Mouse (Mus musculus): ENCODE data around the gene Pigp.

Gene Pigp

DNA sequence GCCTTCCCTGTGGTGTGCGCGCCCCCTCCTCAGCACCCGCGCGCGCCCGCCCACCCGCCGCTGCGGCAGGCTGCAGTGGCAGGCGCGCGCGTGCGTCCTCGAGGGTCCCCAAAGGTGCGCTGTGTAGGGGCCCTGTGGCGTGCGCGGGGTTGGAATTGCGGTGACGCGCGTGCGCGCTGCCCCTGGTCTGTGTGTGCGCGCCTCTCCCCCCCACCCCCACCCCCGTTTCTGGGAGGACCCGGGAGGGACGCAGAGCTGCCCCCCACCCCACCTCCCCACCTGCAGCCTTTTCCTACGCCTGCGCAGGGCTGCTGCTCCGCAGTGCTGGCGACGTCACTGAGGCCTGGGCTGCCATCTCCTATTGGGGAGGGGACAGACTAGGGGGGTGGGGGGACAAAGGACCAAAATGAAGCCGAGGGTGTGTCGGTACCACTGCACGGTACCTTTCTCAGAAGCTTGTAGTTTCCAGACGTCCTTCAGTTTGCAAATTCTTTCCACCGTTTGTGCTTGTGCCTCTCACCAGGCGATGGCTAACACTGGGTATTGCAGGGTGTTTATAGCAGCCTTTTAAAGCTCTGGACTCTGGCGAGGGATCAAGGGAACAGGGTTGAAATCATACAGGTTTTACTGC is at the start of gene Pigp:
Gene Pigp (minus strand): TSS at position 542 of the 631 bp plus-strand sequence.
- in situ Hi-C loops (cut with MboI; ENCODE audit: low sequenced_read_pairs): no loop called here

DNA sequence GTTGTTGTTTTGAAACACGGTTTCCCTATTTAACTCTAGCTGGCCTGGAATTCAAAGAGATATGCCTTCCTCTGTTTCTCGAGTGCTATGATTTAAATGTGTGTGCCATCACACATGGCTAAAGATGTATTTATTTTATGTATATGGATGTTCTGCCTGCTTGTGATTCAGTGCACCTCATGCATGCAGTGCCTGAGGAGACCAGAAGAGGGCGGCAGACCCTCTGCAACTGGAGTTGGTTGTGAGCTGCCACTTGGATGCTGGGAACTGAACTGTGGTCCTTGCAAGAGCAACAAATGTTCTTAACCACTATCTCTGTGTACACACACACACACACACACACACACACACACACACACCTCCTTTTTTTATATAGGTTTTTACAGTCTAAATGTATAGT is 48.9 kb upstream of the Pigp start:
- in situ Hi-C loops (cut with MboI; ENCODE audit: low sequenced_read_pairs): no loop called here

DNA sequence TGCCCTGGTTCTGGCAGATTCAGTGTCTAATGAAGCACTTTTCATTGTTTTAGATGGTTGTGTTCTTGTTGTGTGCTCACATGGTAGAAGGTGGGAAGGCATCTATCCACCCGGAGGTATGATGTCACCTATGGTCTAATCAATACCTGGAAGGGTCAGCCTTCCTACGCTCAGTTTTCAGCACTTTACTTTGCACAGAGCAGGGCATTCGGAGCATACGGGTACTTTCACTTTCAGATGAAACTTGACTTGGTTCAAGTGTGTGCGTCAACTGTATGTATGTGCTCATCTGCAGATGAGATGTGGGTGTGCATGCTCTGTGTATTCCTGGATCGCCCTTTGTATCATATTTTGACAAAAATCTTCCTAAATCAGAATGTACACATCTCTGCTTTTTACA is 42.5 kb upstream of the Pigp start:
- in situ Hi-C loops (cut with MboI; ENCODE audit: low sequenced_read_pairs): no loop called here

- in situ Hi-C loops (cut with MboI; ENCODE audit: low sequenced_read_pairs): no loop called here
These were observed 41.1 kb upstream of the Pigp start for GRCm38 (mm10) chr16:94412760-94413159.

DNA sequence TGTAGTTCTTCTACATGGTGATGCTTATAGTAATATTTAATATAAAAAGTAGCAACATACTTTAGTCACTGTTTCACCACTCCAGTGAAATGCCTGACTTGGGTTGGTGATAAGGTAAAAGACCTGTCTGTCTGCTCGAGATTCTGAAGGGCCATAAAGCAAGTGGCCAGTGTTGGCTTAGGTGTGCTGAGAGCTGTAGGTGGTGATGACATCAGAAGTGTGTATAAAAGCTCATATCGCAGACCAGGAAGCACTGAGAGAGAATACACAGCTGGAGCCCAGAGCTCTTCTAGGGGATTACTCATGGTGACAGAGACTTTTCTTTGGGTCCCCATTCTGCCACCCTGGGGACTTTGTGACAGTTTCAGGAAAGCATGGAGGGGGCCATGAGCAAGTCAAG is 40.6 kb upstream of the Pigp start:
- in situ Hi-C loops (cut with MboI; ENCODE audit: low sequenced_read_pairs): no loop called here

GRCm38 (mm10) chr16:94411287-94411686 is 39.6 kb upstream of the Pigp start:
- in situ Hi-C loops (cut with MboI; ENCODE audit: low sequenced_read_pairs): no loop called here

DNA sequence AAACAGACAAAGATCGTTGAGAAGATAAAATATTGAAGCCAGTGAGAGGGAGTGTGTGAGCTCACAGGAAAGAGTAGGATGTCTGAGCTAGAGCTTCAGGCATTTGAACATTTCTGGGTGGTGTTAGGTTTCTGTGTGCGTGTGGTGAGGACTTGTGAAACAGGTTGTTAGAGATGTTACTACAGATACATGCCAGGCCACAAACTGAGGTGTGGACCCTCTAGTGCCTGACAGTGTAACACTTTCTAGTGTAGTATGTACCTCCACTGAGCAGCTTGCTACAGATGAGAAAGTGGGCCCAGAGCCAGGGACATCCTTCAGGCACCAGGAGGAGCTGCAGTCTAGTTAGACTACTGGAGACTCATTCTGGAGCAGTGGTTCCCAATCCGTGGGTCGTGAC is 30.5 kb upstream of the Pigp start:
- in situ Hi-C loops (cut with MboI; ENCODE audit: low sequenced_read_pairs): no loop called here

DNA sequence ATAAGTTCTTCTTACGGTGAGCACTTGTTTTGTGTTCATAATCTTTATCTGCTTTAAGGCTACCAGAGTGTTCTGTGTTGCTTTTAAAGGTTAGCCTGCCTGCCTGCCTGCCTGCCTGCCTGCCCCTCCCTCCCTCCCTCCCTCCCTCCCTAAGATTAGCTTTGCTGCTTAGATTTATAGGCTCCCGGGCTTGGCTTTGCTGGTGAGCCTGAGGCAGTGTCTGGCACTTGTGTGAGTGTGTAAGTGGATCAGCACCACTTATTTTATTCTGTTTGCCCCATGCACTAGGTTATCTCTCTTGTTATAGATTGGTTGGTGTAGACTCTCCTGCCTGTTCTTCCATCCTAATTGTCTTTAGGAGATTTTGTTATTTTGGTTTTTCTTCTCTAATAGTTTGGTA is 30.0 kb upstream of the Pigp start:
- in situ Hi-C loops (cut with MboI; ENCODE audit: low sequenced_read_pairs): no loop called here

GRCm38 (mm10) chr16:94399141-94399540 is 27.5 kb upstream of the Pigp start:
- in situ Hi-C loops (cut with MboI; ENCODE audit: low sequenced_read_pairs): no loop called here

DNA sequence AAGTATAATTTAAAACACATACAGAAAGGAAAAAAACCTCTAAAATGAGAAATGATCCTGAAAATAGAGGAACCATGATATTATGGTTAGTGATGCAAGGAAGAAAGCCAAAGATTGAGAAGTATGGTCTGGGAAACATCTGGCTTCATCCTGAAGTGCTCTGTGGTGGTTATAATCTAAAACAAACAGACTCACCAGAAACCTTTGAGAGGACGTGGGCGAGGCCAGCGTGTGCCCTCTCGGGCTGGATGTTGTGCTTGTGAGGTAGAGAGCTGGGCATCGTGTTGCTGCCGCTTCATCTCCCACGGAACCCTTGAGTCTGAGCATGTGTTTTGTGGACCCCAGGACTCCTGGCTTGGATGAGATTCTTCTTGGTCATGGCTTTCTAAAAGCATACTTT is 25.0 kb upstream of the Pigp start:
- in situ Hi-C loops (cut with MboI; ENCODE audit: low sequenced_read_pairs): no loop called here

DNA sequence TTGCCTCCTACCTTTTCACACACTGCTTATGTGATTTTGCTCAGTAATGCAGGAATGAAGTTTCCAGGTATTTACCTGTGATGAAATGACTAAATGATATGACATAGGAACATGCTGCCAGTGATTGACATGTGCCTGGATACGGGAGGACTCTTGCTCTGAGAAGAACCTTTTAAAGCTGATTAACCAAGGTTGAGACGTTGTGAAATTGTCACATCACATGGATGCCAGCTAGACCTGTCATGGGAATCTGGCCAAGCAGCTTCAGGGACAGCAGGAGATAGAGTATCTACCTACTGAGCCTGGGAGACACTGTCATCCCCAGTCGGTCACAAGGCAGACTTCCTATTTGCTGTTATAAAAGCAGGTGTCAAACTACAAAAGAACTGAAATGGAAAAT is 23.4 kb upstream of the Pigp start:
- in situ Hi-C loops (cut with MboI; ENCODE audit: low sequenced_read_pairs): no loop called here

DNA sequence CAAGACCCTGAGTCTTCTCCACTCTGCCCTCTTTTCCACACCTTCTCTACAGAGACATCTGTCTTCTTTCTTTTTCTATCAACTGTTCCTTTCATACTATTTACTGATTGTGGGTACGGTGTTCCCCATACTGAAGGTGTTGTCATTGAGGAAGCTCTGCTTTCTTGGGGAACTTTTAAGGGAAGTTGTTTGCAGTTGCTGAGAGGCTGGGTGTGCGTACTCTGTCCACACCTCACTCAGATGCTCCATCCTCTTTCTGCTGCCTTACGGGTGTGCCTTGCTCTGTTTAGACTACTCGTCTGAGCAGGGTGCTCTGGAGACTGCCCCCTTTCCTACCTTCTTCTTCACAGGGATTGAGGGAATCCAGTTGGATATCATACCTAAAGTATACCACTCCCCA is 20.7 kb upstream of the Pigp start:
- in situ Hi-C loops (cut with MboI; ENCODE audit: low sequenced_read_pairs): no loop called here

- in situ Hi-C loops (cut with MboI; ENCODE audit: low sequenced_read_pairs): no loop called here
These were observed 16.0 kb upstream of the Pigp start for GRCm38 (mm10) chr16:94387690-94388089.

DNA sequence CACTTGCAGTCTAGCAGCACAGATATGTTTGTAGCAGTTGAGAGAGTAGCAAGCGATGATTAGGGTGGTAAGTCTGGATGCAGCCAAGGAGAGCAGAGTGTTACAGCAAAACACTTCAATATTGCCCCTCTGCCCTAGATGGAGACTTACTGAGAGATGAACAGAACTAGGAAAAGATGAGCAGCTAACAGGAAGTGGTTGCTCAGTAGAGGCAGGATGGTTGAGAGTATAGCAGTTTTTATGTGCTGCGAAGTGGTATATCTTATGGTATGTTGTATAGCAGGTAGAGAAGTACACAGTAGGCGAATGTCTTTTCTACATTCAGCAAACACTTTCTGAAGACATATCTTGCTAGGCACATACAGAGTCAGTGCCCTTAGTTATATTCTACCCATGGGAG is 11.6 kb upstream of the Pigp start:
- in situ Hi-C loops (cut with MboI; ENCODE audit: low sequenced_read_pairs): no loop called here

- in situ Hi-C loops (cut with MboI; ENCODE audit: low sequenced_read_pairs): no loop called here
These were observed 7.7 kb upstream of the Pigp start for GRCm38 (mm10) chr16:94379386-94379785.

DNA sequence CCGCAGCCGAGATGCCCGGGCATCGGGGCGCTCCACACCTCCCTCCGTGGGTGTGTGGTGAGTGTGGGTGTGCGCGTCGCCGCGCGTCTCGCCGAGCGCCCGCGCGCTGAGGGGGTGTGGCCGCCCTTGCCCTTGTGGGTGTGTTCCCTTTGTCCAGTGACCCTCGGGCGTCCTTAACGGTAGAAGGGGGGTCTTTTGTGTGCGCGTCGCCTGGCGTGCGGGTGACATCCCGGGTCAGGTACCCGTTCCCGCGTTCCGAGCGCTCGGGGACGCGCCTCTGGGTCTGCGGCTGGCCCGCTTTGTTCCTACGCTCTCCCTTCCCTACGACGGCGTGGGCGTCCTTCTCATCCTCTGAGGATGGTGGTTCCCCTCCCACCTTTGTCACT is 734 bp downstream of the Pigp start:
- in situ Hi-C loops (cut with MboI; ENCODE audit: low sequenced_read_pairs): no loop called here

DNA sequence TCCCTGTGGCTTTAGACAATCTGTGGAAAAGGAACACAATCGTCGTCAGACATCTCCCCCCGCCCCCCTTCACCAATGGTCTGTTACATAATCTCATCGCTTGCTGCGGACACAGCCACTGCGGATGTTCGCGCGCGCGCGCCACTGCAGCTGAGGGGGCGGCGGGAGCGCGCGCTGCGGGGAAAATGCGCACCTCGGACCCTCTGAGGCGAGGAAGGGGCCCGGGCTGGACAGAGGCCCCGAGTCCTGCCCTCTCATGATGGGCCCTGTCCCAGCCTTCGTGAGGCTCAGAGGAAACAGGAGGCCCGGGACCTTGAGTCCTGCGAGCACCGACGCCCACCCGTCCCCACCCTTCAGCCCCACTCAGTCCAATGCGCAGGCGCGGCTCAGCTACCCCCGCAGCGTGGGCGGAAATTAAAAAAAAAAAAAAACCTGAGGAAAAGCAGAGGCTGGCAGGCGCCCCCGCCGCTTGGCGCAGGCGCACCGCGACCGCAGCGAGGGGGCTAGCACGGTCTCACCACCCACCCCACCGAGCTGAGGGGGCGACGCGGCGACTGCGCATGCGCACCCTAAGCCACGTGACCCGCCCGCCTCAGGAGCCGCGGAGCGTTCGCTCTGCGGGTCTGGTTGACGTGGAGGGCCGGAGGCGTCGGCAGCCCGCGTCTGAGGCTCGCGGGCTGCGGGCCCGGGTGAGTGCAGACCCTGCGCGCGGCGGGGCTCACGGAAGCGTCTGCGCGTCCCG is 1.3 kb downstream of the Pigp start, which contains the start of gene Ttc3:
Gene Ttc3 (plus strand): TSS at position 446 of the 742 bp plus-strand sequence.
- in situ Hi-C loops (cut with MboI; ENCODE audit: low sequenced_read_pairs): no loop called here

- in situ Hi-C loops (cut with MboI; ENCODE audit: low sequenced_read_pairs): no loop called here
These were observed 2.0 kb downstream of the Pigp start for GRCm38 (mm10) chr16:94369596-94370172.

DNA sequence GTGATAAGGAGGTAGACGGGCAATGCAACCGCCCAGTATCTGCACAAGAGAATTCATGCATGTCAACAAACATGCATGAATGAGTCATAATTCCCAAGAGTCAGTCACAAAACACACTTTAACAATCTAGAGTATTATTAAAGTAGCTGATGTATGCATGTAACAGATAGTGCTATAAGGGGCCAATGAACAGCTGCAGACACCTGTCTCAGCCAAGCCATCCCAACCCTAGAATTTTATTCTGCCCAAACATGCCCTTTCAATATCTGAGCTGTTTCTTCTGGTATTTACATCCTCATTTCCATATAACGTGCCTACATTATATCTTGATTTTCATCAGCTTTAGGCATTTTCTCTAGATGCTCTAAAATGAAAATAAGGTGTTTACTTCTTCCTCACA is 6.2 kb downstream of the Pigp start:
- in situ Hi-C loops (cut with MboI; ENCODE audit: low sequenced_read_pairs): no loop called here

- in situ Hi-C loops (cut with MboI; ENCODE audit: low sequenced_read_pairs): no loop called here
These were observed 7.8 kb downstream of the Pigp start for GRCm38 (mm10) chr16:94363814-94364213.

- in situ Hi-C loops (cut with MboI; ENCODE audit: low sequenced_read_pairs): no loop called here
These were observed 9.3 kb downstream of the Pigp start for GRCm38 (mm10) chr16:94362174-94362873.

All from CH12F3 (cell line).